Mouse (Mus musculus) stomach, postnatal 0 days (tissue): ENCODE measurements around the gene Ube2g1.

Experiments
- CTCF ChIP-seq: IDR thresholded peaks from 2 replicates; pipeline ENCODE4 v1.5.1; 2016; ENCODE audit warnings: antibody characterized with exemption, low read depth, mild to moderate bottlenecking, moderate library complexity
- EP300 ChIP-seq: optimal IDR thresholded peaks from 2 replicates; pipeline ENCODE3; 2016; ENCODE audit warnings: antibody characterized with exemption

GRCm38 (mm10) chr11:72670634-72671033 is 63.6 kb downstream of the Ube2g1 start:
- TF ChIP-seq CTCF (no peak), EP300 (no peak)
